Mouse (Mus musculus) stomach, embryonic 16.5 days (tissue): ENCODE measurements around the gene Herc2. TPM values are rescaled to one million over a fixed set of nuclear protein-coding genes. Genes with fewer than 3 reads are reported as not detected.

Experiments used
- ATAC-seq: fragments of 200-750 bp; cut with Nextera tagmentation; 2 replicates; pipeline ENCODE4 v1.8.0; 2017; ENCODE audit warnings: moderate number of reproducible peaks, moderate TSS enrichment; ENCODE audit not compliant: insufficient read depth, low FRiP score
- H3K27ac ChIP-seq: fragments of 300-500 bp; sonication (generic); 2 replicates; pipeline ENCODE4 v1.5.1; 2014; ENCODE audit warnings: low read length
- H3K27me3 ChIP-seq: fragments of 300-500 bp; sonication (generic); 2 replicates; pipeline ENCODE4 v1.6.1; 2014; ENCODE audit warnings: low read length, control low read depth, mixed read lengths; ENCODE audit not compliant: control insufficient read depth, insufficient read depth
- H3K36me3 ChIP-seq: fragments of 300-500 bp; sonication (generic); 2 replicates; pipeline ENCODE4 v1.6.1; 2014; ENCODE audit warnings: low read length; ENCODE audit not compliant: control insufficient read depth, insufficient read depth
- H3K4me1 ChIP-seq: fragments of 300-500 bp; sonication (generic); 2 replicates; pipeline ENCODE4 v1.6.1; 2014; ENCODE audit warnings: low read length, control low read depth, mixed read lengths; ENCODE audit not compliant: control insufficient read depth, insufficient read depth
- H3K4me2 ChIP-seq: fragments of 300-500 bp; sonication (generic); 2 replicates; pipeline ENCODE4 v1.6.1; 2014; ENCODE audit warnings: low read depth, low read length, mixed read lengths
- H3K4me3 ChIP-seq: fragments of 300-500 bp; sonication (generic); replicated peaks from 2 replicates; pipeline ENCODE4 v1.5.1; 2014; ENCODE audit warnings: mild to moderate bottlenecking, low read length
- H3K9ac ChIP-seq: fragments of 300-500 bp; sonication (generic); 2 replicates; pipeline ENCODE4 v1.6.1; 2014; ENCODE audit warnings: low read length
- H3K9me3 ChIP-seq: fragments of 300-500 bp; sonication (generic); replicated peaks from 2 replicates; pipeline ENCODE4 v1.6.1; 2016; ENCODE audit warnings: low read length, control low read depth; ENCODE audit not compliant: control insufficient read depth
- WGBS: fragments of 180-500 bp; shearing (Covaris S2); extraction: QIAGEN DNeasy Blood & Tissue Kit; methylation state at CpG from one replicate; pipeline ENCODE4 v1.1.7; 2014; 5-methylcytosine and 5-hydroxymethylcytosine counted together
- polyA plus RNA-seq: library from polyadenylated mRNA; unstranded; fragments of >200 nt; fragmentation: Nextera tagmentation; extraction: Ambion mirVana; gene quantifications from 2 replicates; pipeline ENCODE4 v1.2.1, GENCODE M21; 2015

Herc2 gene
- polyA plus RNA-seq, 1 experiment from 2014 or later = 19.9 TPM

DNA sequence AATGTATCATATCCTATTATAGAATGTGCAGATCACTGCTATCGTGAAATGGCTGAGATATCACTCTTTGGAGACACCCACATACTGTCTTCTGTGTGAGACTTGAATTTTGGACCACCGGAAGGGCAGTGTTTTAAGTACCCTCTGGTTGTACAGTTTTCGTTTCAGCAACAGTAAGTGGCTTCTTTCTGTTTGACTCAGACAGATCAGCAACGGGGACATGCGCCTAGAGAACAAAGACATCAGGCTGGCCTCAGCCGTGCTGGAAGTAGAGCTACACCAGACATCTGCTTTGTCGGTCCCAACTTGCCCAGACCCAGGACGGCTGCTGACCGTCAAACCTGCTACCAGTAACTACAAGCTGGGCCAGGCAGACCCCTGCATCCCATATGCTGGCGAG lies 204.6 kb downstream of the Herc2 start:
- no peak for ATAC-seq
- 78% methylated on average over 10 of the region's 10 CpGs for WGBS
- no peaks in the 10 kb centered on the region for H3K4me1 ChIP-seq

DNA sequence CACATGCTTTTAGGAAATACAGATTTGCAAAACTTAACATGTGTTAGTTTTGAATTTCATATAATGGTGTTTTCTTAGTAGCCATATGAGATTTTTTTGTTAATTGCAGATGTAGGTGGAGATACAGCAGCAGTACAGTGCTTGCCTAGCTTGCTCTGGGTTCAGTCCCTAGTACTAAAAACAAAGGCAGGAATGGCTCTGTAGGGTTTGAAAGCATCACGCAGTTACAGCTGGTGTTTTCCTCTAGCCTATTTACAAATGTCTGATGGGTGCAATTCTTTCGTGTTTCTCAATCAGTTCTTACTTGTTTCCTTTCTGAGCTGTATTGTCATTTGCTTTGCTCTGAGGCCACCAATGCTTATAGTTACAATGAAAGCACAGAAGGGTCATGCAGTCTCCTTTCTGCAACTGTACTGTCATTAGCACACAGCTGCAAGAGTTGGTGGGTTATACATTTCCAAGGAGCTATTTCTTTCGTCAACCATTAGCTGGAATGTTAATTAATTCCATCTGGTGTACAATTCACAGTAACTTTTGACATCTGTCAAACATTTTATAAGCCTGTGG lies 208.0 kb downstream of the Herc2 start:
- no peak for ATAC-seq
- 71% methylated on average over 3 of the region's 3 CpGs for WGBS
- Histone ChIP-seq H3K9me3 (no peaks in the 10 kb centered on the region), H3K27ac (no peak overlapping the region), H3K9ac (no peak overlapping the region), H3K4me3 (no peak overlapping the region), H3K36me3 (no peaks in the 10 kb centered on the region), H3K27me3 (no peaks in the 10 kb centered on the region), H3K4me2 (no peak overlapping the region), H3K4me1 (no peaks in the 10 kb centered on the region)

More for the DNA sequence above, 204.6 kb downstream of the Herc2 start:
- no peak overlapping the region for H3K4me3 ChIP-seq
- no peak overlapping the region for H3K27ac ChIP-seq
- H3K9ac ChIP-seq = no peak overlapping the region
- H3K4me2 ChIP-seq = no peak overlapping the region
- H3K9me3 ChIP-seq = no peaks in the 10 kb centered on the region
- H3K36me3 ChIP-seq = no peaks in the 10 kb centered on the region
- no peaks in the 10 kb centered on the region for H3K27me3 ChIP-seq

DNA sequence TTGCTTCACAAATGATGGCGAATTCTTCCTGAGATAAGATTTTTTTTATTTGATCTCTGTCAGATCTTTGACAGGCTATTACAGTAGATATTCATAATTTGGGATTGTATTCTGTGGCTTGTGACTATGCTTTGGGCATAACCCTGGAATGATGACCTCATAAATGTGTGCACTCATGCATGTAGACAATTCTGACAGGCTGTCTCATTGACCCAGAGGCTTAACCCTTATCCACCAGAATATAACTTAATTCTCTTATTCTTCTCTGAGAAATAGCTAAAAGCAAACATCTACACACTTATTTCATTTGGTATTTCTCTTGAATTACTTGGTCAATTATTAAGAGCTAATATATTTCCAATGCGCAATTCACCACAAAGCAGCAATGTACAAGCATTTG lies 227.5 kb downstream of the Herc2 start:
- H3K4me3 ChIP-seq = no peak overlapping the region
- no peaks in the 10 kb centered on the region for H3K27me3 ChIP-seq
- H3K9me3 ChIP-seq = no peaks in the 10 kb centered on the region
- H3K36me3 ChIP-seq = no peaks in the 10 kb centered on the region
- no peak overlapping the region for H3K9ac ChIP-seq
- WGBS = 85% methylated on average over 2 of the region's 2 CpGs
- no peak overlapping the region for H3K27ac ChIP-seq
- ATAC-seq = no peak
- no peak overlapping the region for H3K4me2 ChIP-seq
- H3K4me1 ChIP-seq = no peaks in the 10 kb centered on the region

Other genes starting within 250 kb of the Herc2 start
- gene Cyfip1, start 208.5 kb upstream of the Herc2 start, polyA plus RNA-seq = 105 and 116 TPM in 2 replicates
- gene Nipa2, start 87.7 kb upstream of the Herc2 start, polyA plus RNA-seq = 36.1 and 44.5 TPM in 2 replicates
- 6.0 and 6.4 TPM in 2 replicates for gene Nipa1, start 30.2 kb upstream of the Herc2 start, polyA plus RNA-seq
- gene Oca2, start 189.6 kb downstream of the Herc2 start, polyA plus RNA-seq = 0.08 and 0.14 TPM in 2 replicates